Comparison of ENCODE assay signal across 34 mouse cellular contexts in the genomic region with DNA sequence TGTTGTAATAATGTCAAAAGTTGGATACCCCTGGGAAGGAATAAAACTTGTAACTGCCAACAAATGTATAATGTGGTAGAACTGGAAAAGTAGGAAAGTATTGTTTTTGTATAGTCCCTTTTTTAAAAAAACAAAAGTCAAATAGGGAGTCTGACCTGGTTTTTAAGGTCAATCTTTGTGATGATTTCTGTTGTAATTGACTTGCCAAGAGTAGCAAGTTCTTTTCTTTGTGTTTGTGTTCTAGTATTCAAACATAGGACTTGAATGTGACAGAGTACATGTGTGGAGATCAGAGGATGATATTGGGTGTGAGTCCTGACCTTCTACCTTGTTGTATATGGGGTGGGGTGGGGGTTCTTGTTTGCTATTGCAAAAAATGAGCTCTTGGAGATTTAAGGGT.
"Had no signal": no experiment of that assay in that cellular context is flagged by ENCODE, and none has a peak within 500 bp of the region (broad histone marks: within the 10 kb centered on the region; RNA-seq: fewer than 3 reads in every experiment).

No protein-coding gene starts in this region.

- H3K36me3 ChIP-seq: heart, embryonic 15.5 days; hindbrain, embryonic 13.5 days; hindbrain, embryonic 15.5 days; intestine, embryonic 15.5 days had no signal

- H3K9ac ChIP-seq: heart, embryonic 13.5 days; heart, embryonic 15.5 days; hindbrain, embryonic 12.5 days; hindbrain, embryonic 13.5 days; hindbrain, embryonic 14.5 days; hindbrain, embryonic 15.5 days; intestine, embryonic 15.5 days; kidney, embryonic 15.5 days had no signal

- H3K27ac ChIP-seq: heart, embryonic 10.5 days; heart, embryonic 13.5 days; heart, embryonic 15.5 days; hindbrain, embryonic 10.5 days; hindbrain, embryonic 12.5 days; hindbrain, embryonic 13.5 days; hindbrain, embryonic 14.5 days; hindbrain, embryonic 15.5 days; hindbrain, postnatal 0 days; intestine, embryonic 15.5 days; kidney, embryonic 15.5 days; kidney, postnatal 0 days; layer of hippocampus, adult 2 months had no signal

- H3K9me3 ChIP-seq: heart, embryonic 10.5 days; heart, embryonic 12.5 days; heart, embryonic 13.5 days; heart, embryonic 15.5 days; hindbrain, embryonic 10.5 days; hindbrain, embryonic 12.5 days; hindbrain, embryonic 13.5 days; hindbrain, embryonic 15.5 days; intestine, embryonic 15.5 days; kidney, embryonic 15.5 days had no signal

- DNase-seq: heart, postnatal 10 days; heart, postnatal 14 days; heart, postnatal 36 days; kidney, adult 11 months; kidney, adult 18-20 months; kidney, adult 2 months; kidney, adult 8-10 months; kidney, adult 9 months; kidney, postnatal 10 days; kidney, postnatal 14 days; kidney, postnatal 25 days; kidney, postnatal 36 days; kidney, postnatal 4 days; layer of hippocampus, adult 9-11 months; layer of hippocampus, postnatal 36 days had no signal

- ATAC-seq: hindbrain, embryonic 16.5 days; hindbrain, postnatal 0 days; inflammation-experienced regulatory T-cells, adult 6 months; intestine, embryonic 15.5 days; intestine, embryonic 16.5 days; intestine, postnatal 0 days had no signal

- H3K27me3 ChIP-seq: heart, embryonic 12.5 days; heart, embryonic 13.5 days; heart, embryonic 15.5 days; hindbrain, embryonic 12.5 days; hindbrain, embryonic 13.5 days; hindbrain, embryonic 15.5 days; intestine, embryonic 15.5 days; kidney, embryonic 15.5 days had no signal

- H3K4me2 ChIP-seq: heart, embryonic 11.5 days; heart, embryonic 12.5 days; heart, embryonic 13.5 days; heart, embryonic 15.5 days; hindbrain, embryonic 12.5 days; hindbrain, embryonic 13.5 days; hindbrain, embryonic 15.5 days; intestine, embryonic 15.5 days had no signal

- H3K4me3 ChIP-seq: heart, embryonic 10.5 days; heart, embryonic 12.5 days; heart, embryonic 13.5 days; heart, embryonic 15.5 days; hindbrain, embryonic 10.5 days; hindbrain, embryonic 12.5 days; hindbrain, embryonic 13.5 days; hindbrain, embryonic 15.5 days; intestine, embryonic 15.5 days; kidney, embryonic 15.5 days; layer of hippocampus, adult 2 months had no signal
